Mouse (Mus musculus) E14TG2a.4 (cell line): Measurements from ENCODE around the gene Wnt4.

ENCODE experiments used
- CTCF ChIP-seq: conservative IDR thresholded peaks from 2 replicates; pipeline ENCODE4 v1.5.1; 2014; ENCODE audit warnings: low read length
- NANOG ChIP-seq: IDR thresholded peaks from 2 replicates; pipeline ENCODE4 v1.6.1; 2014; ENCODE audit warnings: borderline replicate concordance, low read length, mixed read lengths

GRCm38 (mm10) chr4:137233632-137234031 is 43.7 kb upstream of the Wnt4 start:
- no peak for TF ChIP-seq CTCF
- no peak for TF ChIP-seq NANOG
